Mouse (Mus musculus) intestine, postnatal 0 days (tissue): ENCODE results near the gene 1700020L24Rik. TPM values are rescaled to one million over a fixed set of nuclear protein-coding genes. Genes with fewer than 3 reads are reported as not detected.

Experiments used
- ATAC-seq: fragments of 200-750 bp; cut with Nextera tagmentation; 2 replicates; pipeline ENCODE4 v1.8.0; 2017; ENCODE audit warnings: mild to moderate bottlenecking, moderate TSS enrichment, moderate library complexity
- H3K27ac ChIP-seq: fragments of 300-500 bp; sonication (generic); 2 replicates; pipeline ENCODE4 v1.5.1; 2014; ENCODE audit warnings: mild to moderate bottlenecking, low read depth, low read length, moderate library complexity
- H3K27me3 ChIP-seq: fragments of 300-500 bp; sonication (generic); replicated peaks from 2 replicates; pipeline ENCODE4 v1.6.1; 2014; ENCODE audit warnings: low read length, mixed read lengths; ENCODE audit not compliant: control insufficient read depth, insufficient read depth
- H3K36me3 ChIP-seq: fragments of 300-500 bp; sonication (generic); 2 replicates; pipeline ENCODE4 v1.6.1; 2014; ENCODE audit warnings: mild to moderate bottlenecking, moderate library complexity; ENCODE audit not compliant: control insufficient read depth, insufficient read depth
- H3K4me1 ChIP-seq: fragments of 300-500 bp; sonication (generic); replicated peaks from 2 replicates; pipeline ENCODE4 v1.6.1; 2014; ENCODE audit warnings: antibody characterized with exemption, low read length, mixed read lengths; ENCODE audit not compliant: control insufficient read depth, insufficient read depth
- H3K4me2 ChIP-seq: fragments of 300-500 bp; sonication (generic); replicated peaks from 2 replicates; pipeline ENCODE4 v1.6.1; 2014; ENCODE audit warnings: low read depth, mild to moderate bottlenecking, moderate library complexity
- H3K4me3 ChIP-seq: fragments of 300-500 bp; sonication (generic); 2 replicates; pipeline ENCODE4 v1.5.1; 2014; ENCODE audit warnings: low read depth, low read length
- H3K9ac ChIP-seq: fragments of 300-500 bp; sonication (generic); 2 replicates; pipeline ENCODE4 v1.6.1; 2014; ENCODE audit warnings: mild to moderate bottlenecking, low read depth, low read length
- H3K9me3 ChIP-seq: fragments of 300-500 bp; sonication (generic); 2 replicates; pipeline ENCODE4 v1.6.1; 2016; ENCODE audit warnings: mixed run types; ENCODE audit not compliant: control insufficient read depth
- CTCF ChIP-seq: sonication (generic); IDR thresholded peaks from 2 replicates; pipeline ENCODE4 v1.5.1; 2016; ENCODE audit warnings: low read depth, mild to moderate bottlenecking, control low read depth, antibody characterized with exemption, moderate library complexity
- WGBS: fragments of 180-500 bp; shearing (Covaris S2); extraction: QIAGEN DNeasy Blood & Tissue Kit; methylation state at CpG from one replicate; pipeline ENCODE4 v1.1.7; 2014; 5-methylcytosine and 5-hydroxymethylcytosine counted together
- polyA plus RNA-seq: library from polyadenylated mRNA; unstranded; fragments of >200 nt; fragmentation: Nextera tagmentation; extraction: Ambion mirVana; gene quantifications from 2 replicates; pipeline ENCODE4 v1.2.1, GENCODE M21; 2015

The 1700020L24Rik gene
- polyA plus RNA-seq, 1 experiment from 2014 or later: 0.76 TPM

DNA sequence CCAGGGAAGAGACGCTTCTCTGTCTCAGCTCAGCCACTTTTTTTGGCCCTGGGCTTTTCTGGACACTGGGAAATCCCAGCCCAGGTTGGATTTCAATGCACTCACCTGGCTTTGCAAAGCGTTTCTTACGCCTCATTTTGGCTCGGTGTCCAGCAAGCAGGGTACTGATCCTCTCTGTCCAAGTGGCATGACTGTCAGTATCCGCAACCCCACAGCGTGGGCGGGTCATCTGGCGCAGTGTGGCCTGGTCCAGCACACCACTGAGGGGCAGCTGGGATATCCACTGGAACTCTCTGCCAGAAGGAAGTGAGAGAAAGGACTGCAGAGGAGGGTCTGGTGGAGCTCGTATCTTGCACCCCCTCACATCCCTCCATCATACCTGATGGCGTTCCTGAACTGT lies 13.8 kb downstream of the 1700020L24Rik start:
- H3K4me2 ChIP-seq: no peak overlapping the region
- no peaks in the 10 kb centered on the region for H3K27me3 ChIP-seq
- H3K4me3 ChIP-seq: no peak overlapping the region
- H3K9ac ChIP-seq: no peak overlapping the region
- peaks cover 5% of the 10 kb centered on the region; the same call in 1 of the 2 replicates for H3K4me1 ChIP-seq
- no peak overlapping the region for H3K27ac ChIP-seq
- 90% methylated on average over 10 of the region's 10 CpGs for WGBS
- no peaks in the 10 kb centered on the region for H3K36me3 ChIP-seq
- TF ChIP-seq CTCF: no peak
- no peaks in the 10 kb centered on the region for H3K9me3 ChIP-seq
- no peak for ATAC-seq

DNA sequence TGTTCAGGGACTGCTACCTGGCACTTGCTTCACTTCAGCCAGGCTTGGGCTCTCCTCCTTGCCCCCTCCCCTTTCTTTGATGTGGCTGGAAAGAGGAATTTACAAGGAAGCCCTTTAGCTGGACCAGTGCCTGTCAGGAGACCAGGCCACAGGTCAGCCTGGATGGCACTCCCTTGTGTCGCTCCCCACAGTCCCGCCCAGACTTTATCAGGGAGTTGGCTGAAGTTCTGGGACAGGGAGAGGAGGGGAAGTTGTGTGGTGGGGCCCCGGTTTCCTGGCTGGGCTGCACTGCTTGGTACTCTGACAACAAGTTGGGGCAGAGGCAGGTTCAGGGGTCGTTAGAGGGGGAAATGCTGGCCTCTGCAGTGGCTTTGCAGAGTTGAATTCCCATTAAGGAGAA lies 17.1 kb downstream of the 1700020L24Rik start:
- ATAC-seq: peak; percentile 56; the same call in 1 of the 2 replicates
- Histone ChIP-seq H3K27ac (no peak overlapping the region), H3K9me3 (no peaks in the 10 kb centered on the region), H3K9ac (no peak overlapping the region), H3K4me3 (no peak overlapping the region), H3K36me3 (no peaks in the 10 kb centered on the region), H3K27me3 (no peaks in the 10 kb centered on the region), H3K4me1 (peaks cover 12% of the 10 kb centered on the region; the same call in 1 of the 2 replicates), H3K4me2 (peak overlapping the region; percentile 25)
- WGBS: 0% methylated on average over 4 of the region's 4 CpGs
- TF ChIP-seq CTCF: no peak

DNA sequence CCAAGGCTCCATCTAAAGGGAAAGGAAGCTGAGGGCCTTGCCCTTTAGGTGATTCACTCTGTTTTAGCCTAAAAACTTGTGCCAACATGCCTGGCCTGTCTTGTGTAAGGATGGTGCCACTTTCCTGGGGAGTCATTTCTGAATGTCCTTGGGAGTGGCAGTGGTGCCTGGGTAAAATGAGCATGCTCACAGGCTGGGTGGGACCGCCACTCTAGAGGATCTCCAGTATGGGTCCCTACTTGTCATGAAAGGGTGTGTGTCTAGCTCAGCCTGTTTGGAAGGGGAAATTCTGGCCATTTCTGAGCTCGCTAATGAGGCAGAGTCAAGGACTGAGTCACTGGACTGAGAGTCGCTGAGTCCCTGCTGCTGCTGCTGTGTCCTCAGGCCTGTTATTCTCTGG lies 18.1 kb downstream of the 1700020L24Rik start:
- no peaks in the 10 kb centered on the region for H3K27me3 ChIP-seq
- no peak overlapping the region for H3K4me3 ChIP-seq
- H3K27ac ChIP-seq: no peak overlapping the region
- no peak overlapping the region for H3K9ac ChIP-seq
- no peak for ATAC-seq
- no peaks in the 10 kb centered on the region for H3K9me3 ChIP-seq
- H3K36me3 ChIP-seq: no peaks in the 10 kb centered on the region
- H3K4me2 ChIP-seq: no peak overlapping the region
- WGBS: 49% methylated on average over 3 of the region's 3 CpGs
- H3K4me1 ChIP-seq: peaks cover 12% of the 10 kb centered on the region; the same call in 1 of the 2 replicates
- no peak for TF ChIP-seq CTCF

DNA sequence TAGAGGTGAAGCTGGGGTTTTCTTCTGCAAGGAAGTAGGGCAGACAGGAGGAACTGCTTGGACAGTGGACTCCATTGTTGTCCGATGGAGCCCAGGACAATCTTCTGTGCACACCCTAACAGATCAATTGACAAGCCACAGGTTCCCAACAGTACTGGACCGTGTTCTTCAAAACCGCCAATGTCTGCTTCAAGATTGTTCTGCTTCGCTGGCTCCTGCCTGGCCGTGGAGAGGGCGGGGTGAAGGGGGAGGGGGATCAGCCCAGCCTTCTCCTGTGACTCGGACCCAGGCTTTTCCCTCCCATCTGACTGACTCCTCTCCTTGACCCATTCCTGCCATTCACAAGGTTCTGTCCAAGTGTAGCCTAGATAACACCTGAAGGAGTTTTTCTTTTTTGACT lies 19.8 kb downstream of the 1700020L24Rik start:
- Histone ChIP-seq H3K27me3 (no peaks in the 10 kb centered on the region), H3K9ac (no peak overlapping the region), H3K4me2 (no peak overlapping the region), H3K4me1 (peaks cover 12% of the 10 kb centered on the region; the same call in 1 of the 2 replicates), H3K27ac (no peak overlapping the region), H3K36me3 (no peaks in the 10 kb centered on the region), H3K4me3 (no peak overlapping the region), H3K9me3 (no peaks in the 10 kb centered on the region)
- no peak for TF ChIP-seq CTCF
- WGBS: 43% methylated on average over 7 of the region's 7 CpGs
- no peak for ATAC-seq

DNA sequence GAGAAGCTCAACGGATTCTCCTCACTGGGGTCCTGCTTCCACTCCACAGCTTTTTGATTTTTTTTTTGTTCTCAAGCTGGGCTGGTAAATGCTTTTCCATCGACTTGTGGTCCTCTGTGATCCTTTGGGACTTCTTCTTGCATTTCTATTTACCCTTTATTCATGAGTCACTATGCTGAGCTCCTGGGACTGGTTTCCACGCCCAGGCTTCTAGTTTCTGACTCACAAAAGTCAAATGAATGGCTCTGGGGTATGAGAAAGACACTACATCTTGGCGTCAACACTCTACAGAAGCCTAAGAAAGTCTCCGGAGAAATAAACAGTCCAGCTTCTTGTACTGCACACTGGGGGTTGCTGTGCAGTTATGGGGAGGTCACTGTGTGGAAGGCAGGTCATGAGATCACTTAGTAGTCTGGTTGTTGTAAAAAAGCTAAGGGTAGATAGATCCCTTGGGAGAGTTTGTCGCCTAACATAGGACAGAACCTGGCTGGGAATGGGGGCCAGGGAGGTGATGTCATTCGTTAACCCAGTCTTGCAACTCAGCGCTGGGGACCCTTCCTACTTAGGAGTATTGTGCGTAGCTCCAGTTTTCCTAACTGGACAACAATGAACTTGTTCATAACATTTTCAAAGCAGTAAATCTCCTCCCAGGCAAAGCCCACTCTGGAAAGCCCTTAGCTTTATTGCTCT lies 20.6 kb downstream of the 1700020L24Rik start:
- ATAC-seq: no peak
- no peak overlapping the region for H3K27ac ChIP-seq
- 38% methylated on average over 9 of the region's 9 CpGs for WGBS
- TF ChIP-seq CTCF: no peak
- H3K27me3 ChIP-seq: no peaks in the 10 kb centered on the region
- no peak overlapping the region for H3K4me3 ChIP-seq
- no peaks in the 10 kb centered on the region for H3K36me3 ChIP-seq
- H3K9ac ChIP-seq: no peak overlapping the region
- no peak overlapping the region for H3K4me2 ChIP-seq
- no peaks in the 10 kb centered on the region for H3K9me3 ChIP-seq
- peaks cover 15% of the 10 kb centered on the region; the same call in 1 of the 2 replicates for H3K4me1 ChIP-seq

DNA sequence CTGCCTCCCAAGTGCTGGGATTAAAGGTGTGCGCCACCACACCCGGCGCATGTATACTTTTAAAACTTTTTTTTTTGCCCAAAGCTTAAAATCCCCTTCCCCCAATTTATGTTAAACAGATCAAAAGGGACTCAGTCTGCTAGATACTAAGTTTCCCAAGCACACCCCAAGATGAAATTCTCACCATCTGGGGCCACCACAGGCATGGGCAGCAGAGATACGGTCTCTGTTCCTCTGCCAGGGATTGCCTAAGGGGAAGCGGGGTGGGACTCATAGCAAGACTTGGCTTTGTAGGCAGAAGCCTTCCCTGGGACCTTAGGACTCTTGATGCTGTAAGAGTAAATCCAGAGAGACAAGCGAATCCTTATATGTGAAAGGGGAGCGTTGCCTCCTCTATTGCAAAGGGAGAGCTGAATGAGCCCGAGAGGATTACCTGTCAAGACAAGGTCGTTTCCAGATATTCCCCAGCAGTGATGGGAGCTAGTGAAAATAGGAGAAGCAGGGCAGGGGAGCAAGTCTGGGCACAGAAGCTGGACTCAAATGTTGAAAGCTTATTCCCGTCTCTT lies 24.1 kb downstream of the 1700020L24Rik start:
- 81% methylated on average over 10 of the region's 10 CpGs for WGBS
- no peak overlapping the region for H3K4me3 ChIP-seq
- H3K9ac ChIP-seq: no peak overlapping the region
- H3K27ac ChIP-seq: no peak overlapping the region
- no peaks in the 10 kb centered on the region for H3K27me3 ChIP-seq
- H3K9me3 ChIP-seq: no peaks in the 10 kb centered on the region
- peaks cover 10% of the 10 kb centered on the region; the same call in 1 of the 2 replicates for H3K4me1 ChIP-seq
- no peak for TF ChIP-seq CTCF
- peak overlapping the region; percentile 99; the same call in 1 of the 2 replicates for H3K4me2 ChIP-seq
- no peak for ATAC-seq
- no peaks in the 10 kb centered on the region for H3K36me3 ChIP-seq
